Mouse (Mus musculus) brain, embryonic 14.5 days (tissue): Measurements from ENCODE around the gene Mill2.
A peak's percentile ranks its signal among the peaks of the same experiment; 100 is the strongest.

Experiments
- CTCF ChIP-seq: fragments of 200-500 bp; IDR thresholded peaks from 2 replicates; pipeline ENCODE4 v1.5.1; 2012; ENCODE audit warnings: inconsistent platforms, mild to moderate bottlenecking, moderate library complexity, borderline replicate concordance; ENCODE audit not compliant: insufficient read depth, insufficient read length; ENCODE audit errors: extremely low read depth
- POLR2A ChIP-seq: fragments of 200-500 bp; IDR thresholded peaks from 2 replicates; pipeline ENCODE4 v1.6.1; 2012; ENCODE audit warnings: mild to moderate bottlenecking, inconsistent platforms, borderline replicate concordance; ENCODE audit not compliant: poor library complexity, insufficient read depth, insufficient read length, severe bottlenecking; ENCODE audit errors: extremely low read depth

DNA sequence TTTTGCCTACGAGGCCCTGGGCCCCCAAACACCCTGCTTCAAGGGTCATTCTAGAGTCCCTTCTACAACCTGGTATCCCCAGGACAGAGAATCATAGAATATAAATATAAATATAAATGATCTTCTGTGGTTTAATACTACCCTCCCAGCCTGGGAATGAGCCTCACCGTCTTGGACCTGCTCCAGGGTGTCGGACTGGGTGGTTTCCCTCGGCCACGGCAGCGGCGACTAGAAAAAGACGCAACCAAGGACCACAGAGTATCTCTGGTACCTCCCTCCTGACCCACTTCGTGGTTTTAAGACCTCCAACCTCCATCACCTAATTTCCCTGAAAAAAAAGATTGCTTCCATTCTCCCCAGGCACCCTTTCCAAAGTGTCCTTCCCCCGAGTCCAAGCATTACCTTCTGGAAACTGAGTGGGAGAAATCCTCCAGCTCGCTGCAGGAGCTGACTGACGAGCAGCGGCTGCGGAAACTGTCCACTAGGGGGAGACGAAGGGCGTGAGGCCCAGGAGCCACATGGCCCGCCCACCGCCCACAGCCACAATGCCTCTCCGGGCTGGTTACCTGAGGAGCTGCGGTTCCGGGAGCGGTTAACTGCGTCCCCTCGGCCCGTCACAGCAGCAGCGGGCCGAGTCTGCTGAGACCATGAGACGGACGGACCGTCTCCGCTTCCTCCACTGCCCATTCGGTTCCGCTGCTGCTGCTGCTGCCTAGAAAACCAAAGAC lies 52.3 kb downstream of the Mill2 start:
- TF ChIP-seq POLR2A: peak; percentile 51; the same call in 1 of the 2 replicates
- peak; percentile 95 for TF ChIP-seq CTCF
